ENCODE assay signal across 1 mouse cellular context in the genomic region with DNA sequence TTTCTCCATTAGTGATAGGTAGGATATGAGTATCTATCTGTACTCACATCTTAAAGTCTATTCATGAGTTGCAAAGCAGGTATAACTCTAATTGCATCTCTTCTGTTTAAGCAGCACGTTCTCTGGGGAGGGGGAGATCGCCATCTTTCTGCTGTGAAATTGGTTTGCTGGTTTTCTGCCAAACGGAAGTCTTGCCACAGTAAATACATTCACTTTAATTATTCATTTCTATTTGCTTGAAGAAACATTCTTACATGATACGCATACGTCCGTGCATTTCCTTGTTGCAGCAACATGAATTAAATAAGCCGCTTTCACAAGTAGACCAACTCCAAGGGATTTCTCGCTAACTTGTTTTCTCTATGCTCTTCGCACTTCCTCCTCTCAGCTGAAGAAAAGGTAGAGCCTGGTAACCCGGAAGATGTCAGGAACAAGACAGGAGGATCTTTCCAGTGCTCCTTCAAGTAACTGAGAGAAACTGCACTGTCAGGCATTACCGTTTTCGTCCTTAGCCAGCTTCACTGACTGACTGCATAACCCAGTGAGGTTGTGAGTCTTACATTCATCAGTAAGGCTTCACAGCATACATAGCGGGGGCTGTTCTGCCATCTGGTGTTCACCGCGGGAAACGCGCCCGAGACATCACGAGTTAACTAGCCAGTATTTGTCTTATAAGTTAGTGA.
TF ChIP-seq lines count a peak whose summit lies in the region.

No protein-coding gene starts in this region.

TF ChIP-seq in CH12.LX, 34 proteins besides CTCF, POLR2A, EP300 and RAD21:
- TF ChIP-seq SMC3 (IDR thresholded peaks at IDR 0.05; ENCODE audit: low read depth, low read length) (peak; percentile 100), MAFK (IDR thresholded peaks at IDR 0.05; ENCODE audit: insufficient replicate concordance, low read length) (peak; percentile 75), KAT2A (IDR thresholded peaks at IDR 0.05; ENCODE audit: insufficient replicate concordance, low read length) (no peak), MAZ (IDR thresholded peaks at IDR 0.05; ENCODE audit: low read depth, low read length) (0 out of 2 replicates have a peak, but pooled peaks have one; percentile 42), MEF2A (IDR thresholded peaks at IDR 0.05; ENCODE audit: borderline replicate concordance, low read depth, low read length) (peak; percentile 53; the same call in 1 of the 2 replicates), HCFC1 (IDR thresholded peaks at IDR 0.05; ENCODE audit: low read depth, low read length) (peak; percentile 36), JUND (conservative IDR thresholded peaks at IDR 0.05; ENCODE audit: low read depth, low read length) (no peak; the same call in 1 of the 2 replicates), ELF1 (IDR thresholded peaks at IDR 0.05; ENCODE audit: low read depth, low read length) (peak; percentile 75), GABPA (IDR thresholded peaks at IDR 0.05; ENCODE audit: insufficient replicate concordance, low read depth, low read length) (no peak), CHD1 (IDR thresholded peaks at IDR 0.05; ENCODE audit: low read depth, low read length) (peak; percentile 83; the same call in 1 of the 2 replicates), ZC3H11A (IDR thresholded peaks at IDR 0.05; ENCODE audit: low read depth, low read length) (peak; percentile 99), NRF1 (IDR thresholded peaks at IDR 0.05; ENCODE audit: low read depth, low read length) (peak; percentile 45; the same call in 1 of the 2 replicates), MXI1 (IDR thresholded peaks at IDR 0.05; ENCODE audit: low read depth, low read length) (peak; percentile 43; the same call in 1 of the 2 replicates), BHLHE40 (IDR thresholded peaks at IDR 0.05; ENCODE audit: low read depth, low read length) (peak; percentile 40), IRF4 (IDR thresholded peaks at IDR 0.05; ENCODE audit: low read depth, low read length) (peak; percentile 68; the same call in 1 of the 2 replicates), SIN3A (IDR thresholded peaks at IDR 0.05; ENCODE audit: low read length) (0 out of 2 replicates have a peak, but pooled peaks have one; percentile 49), MAX (IDR thresholded peaks at IDR 0.05; ENCODE audit: low read length) (peak; percentile 31; the same call in 1 of the 2 replicates), NELFE (IDR thresholded peaks at IDR 0.05; ENCODE audit: low read depth, low read length) (no peak), ZMIZ1 (IDR thresholded peaks at IDR 0.05; ENCODE audit: low read depth, low read length) (no peak)
TF ChIP-seq in CH12.LX: peak in this region for 14.
